Mouse (Mus musculus) C2C12 (cell line): ENCODE data around the gene Rsu1.
"Not testable (repeated sequence)": the region's sequence is repeated elsewhere in the genome, so short reads cannot be mapped to it uniquely, and the experiment has no call there.

Experiments
- CEBPB ChIP-seq: IDR thresholded peaks from one replicate; pipeline ENCODE4 v1.6.1; 2011; ENCODE audit warnings: low read depth, mild to moderate bottlenecking, control low read depth, moderate library complexity
- CTCF ChIP-seq: IDR thresholded peaks from one replicate; pipeline ENCODE4 v1.5.1; 2011; ENCODE audit not compliant: control insufficient read depth, insufficient read depth, insufficient read length
- MAX ChIP-seq: IDR thresholded peaks from one replicate; pipeline ENCODE4 v1.6.1; 2011; ENCODE audit warnings: mild to moderate bottlenecking, control low read depth
- MYOD1 ChIP-seq: IDR thresholded peaks from one replicate; pipeline ENCODE4 v1.6.1; 2011; ENCODE audit warnings: low read depth; ENCODE audit not compliant: control insufficient read depth, insufficient read length
- MYOG ChIP-seq: IDR thresholded peaks from one replicate; pipeline ENCODE4 v1.6.1; 2011; ENCODE audit not compliant: control insufficient read depth, insufficient read length; ENCODE audit errors: extremely low read depth

DNA sequence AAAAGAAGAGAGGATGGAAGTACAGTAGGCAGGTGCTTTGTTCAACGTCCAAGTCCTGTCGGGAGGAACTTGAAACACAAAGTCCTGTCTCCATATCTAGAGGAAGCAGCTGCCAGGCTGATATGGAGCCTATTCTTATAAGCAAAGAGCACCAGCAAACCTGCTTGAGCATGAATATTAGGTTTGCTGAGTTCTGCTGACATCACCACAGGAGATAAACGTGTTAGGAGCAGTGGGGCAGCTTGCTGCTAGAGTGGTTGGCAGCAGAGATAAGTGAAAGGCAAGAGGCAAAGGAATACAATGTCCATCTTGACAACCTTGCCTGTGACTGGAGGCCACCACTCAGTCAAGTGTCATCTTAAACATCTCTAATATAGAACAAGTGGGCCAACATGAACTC, 89.3 kb downstream of the Rsu1 start:
- not testable (repeated sequence) for TF ChIP-seq CTCF, MYOG, MAX, CEBPB, MYOD1
